Mouse (Mus musculus) lung, adult 2 months (tissue): ENCODE results near the gene Synj2.

ENCODE experiments used
- CTCF ChIP-seq: fragments of 200-500 bp; IDR thresholded peaks from 2 replicates; pipeline ENCODE4 v1.5.1; 2011; ENCODE audit warnings: mild to moderate bottlenecking, low read length, control low read depth; ENCODE audit not compliant: insufficient read depth
- POLR2A ChIP-seq: fragments of 200-500 bp; IDR thresholded peaks from 2 replicates; pipeline ENCODE4 v1.6.1; 2011; ENCODE audit warnings: low read depth, mild to moderate bottlenecking, control low read depth, low read length, borderline replicate concordance; ENCODE audit errors: extremely low read depth

DNA sequence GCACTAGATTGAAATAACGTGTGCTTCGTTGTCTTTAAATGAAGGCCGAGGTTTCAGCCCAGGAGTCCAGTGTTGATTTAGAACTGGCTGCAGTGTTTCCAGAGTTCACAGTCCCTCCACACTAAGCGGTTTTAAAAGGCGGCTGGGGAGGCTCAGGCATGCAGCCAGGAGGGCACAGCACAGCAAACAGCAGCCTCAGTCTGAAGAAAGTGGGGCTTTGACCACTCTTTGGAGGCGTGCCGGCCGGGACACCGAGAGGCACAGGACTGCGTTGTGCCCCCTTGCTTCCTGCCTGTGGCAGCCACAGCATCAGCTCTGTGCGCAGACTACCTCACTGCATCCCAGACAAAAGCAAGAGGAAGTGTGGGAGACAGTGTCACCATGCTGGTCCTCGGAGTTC is 29.5 kb upstream of the Synj2 start:
- TF ChIP-seq POLR2A (no peak), CTCF (no peak)
